Mouse (Mus musculus) layer of hippocampus, adult 6 months (tissue): ENCODE measurements around the gene Gm14190. TPM values are rescaled to one million over a fixed set of nuclear protein-coding genes. Genes with fewer than 3 reads are reported as not detected.

Source experiments
- long read RNA-seq, 2 experiments: library from polyadenylated mRNA; unstranded; transcript quantifications; one replicate each; pipeline ENCODE4 v2.0.0; 2019 to 2020
- polyA plus RNA-seq: library from polyadenylated mRNA; unstranded; fragments of <200 nt; fragmentation: Nextera tagmentation; gene quantifications from 2 replicates; pipeline ENCODE4 v1.2.3, GENCODE M21; 2021

Gene Gm14190
- not detected in 2 replicates for polyA plus RNA-seq
- long read RNA-seq, experiment 1 = 0 reads
- long read RNA-seq, experiment 2 = 0 reads

GRCm38 (mm10) chr11:99690463-99690862, at the start of gene Gm14190:
Gene Gm14190 (minus strand): TSS chr11:99690740.

GRCm38 (mm10) chr11:99734190-99734589, 43.6 kb upstream of the Gm14190 start, which contains the start of gene Gm14180:
Gene Gm14180 (minus strand): TSS chr11:99734290.

GRCm38 (mm10) chr11:99665860-99666259, 24.7 kb downstream of the Gm14190 start, which contains the start of gene Krtap4-6:
Gene Krtap4-6 (minus strand): TSS chr11:99665960.

GRCm38 (mm10) chr11:99658467-99659010, 32.0 kb downstream of the Gm14190 start, which contains the start of gene Gm11563:
Gene Gm11563 (minus strand): TSS chr11:99658960.

GRCm38 (mm10) chr11:99650136-99650535, 40.4 kb downstream of the Gm14190 start, which contains the start of gene Gm11555:
Gene Gm11555 (minus strand): TSS chr11:99650236.

GRCm38 (mm10) chr11:99643635-99644139, 46.9 kb downstream of the Gm14190 start, which contains the start of gene Krtap4-7:
Gene Krtap4-7 (minus strand): TSS chr11:99644089.

Other genes with a start within 250 kb of the Gm14190 start
- 0.97 TPM in 1 of 2 replicates, not detected in the other for gene Krt23, start 197.6 kb downstream of the Gm14190 start, polyA plus RNA-seq
- not detected in 2 replicates for gene Krt39, start 169.4 kb downstream of the Gm14190 start, polyA plus RNA-seq
- not detected in 2 replicates for gene Krt40, start 147.6 kb downstream of the Gm14190 start, polyA plus RNA-seq
- not detected in 2 replicates for gene Krtap3-3, start 139.9 kb downstream of the Gm14190 start, polyA plus RNA-seq
- not detected in 2 replicates for gene Krtap3-2, start 133.9 kb downstream of the Gm14190 start, polyA plus RNA-seq
- not detected in 2 replicates for gene Gm11939, start 131.3 kb downstream of the Gm14190 start, polyA plus RNA-seq
- gene Krtap3-1, start 124.1 kb downstream of the Gm14190 start, polyA plus RNA-seq = not detected in 2 replicates
- not detected in 2 replicates for gene Krtap1-5, start 109.7 kb downstream of the Gm14190 start, polyA plus RNA-seq
- not detected in 2 replicates for gene Krtap1-4, start 107.1 kb downstream of the Gm14190 start, polyA plus RNA-seq
- not detected in 2 replicates for gene Krtap1-3, start 99.4 kb downstream of the Gm14190 start, polyA plus RNA-seq
- gene Krtap9-3, start 92.6 kb downstream of the Gm14190 start, polyA plus RNA-seq = not detected in 2 replicates
- gene Gm11938, start 87.4 kb downstream of the Gm14190 start, polyA plus RNA-seq = not detected in 2 replicates
- gene Gm11937, start 80.6 kb downstream of the Gm14190 start, polyA plus RNA-seq = not detected in 2 replicates
- gene Krtap2-4, start 75.9 kb downstream of the Gm14190 start, polyA plus RNA-seq = not detected in 2 replicates
- gene Gm11562, start 70.3 kb downstream of the Gm14190 start, polyA plus RNA-seq = not detected in 2 replicates
- not detected in 2 replicates for gene Krtap4-1, start 62.5 kb downstream of the Gm14190 start, polyA plus RNA-seq
- gene Krtap4-2, start 55.7 kb downstream of the Gm14190 start, polyA plus RNA-seq = not detected in 2 replicates
- not detected in 2 replicates for gene Krtap4-7, start 46.7 kb downstream of the Gm14190 start, polyA plus RNA-seq
- gene Gm11555, start 40.5 kb downstream of the Gm14190 start, polyA plus RNA-seq = not detected in 2 replicates
- not detected in 2 replicates for gene Gm11563, start 31.8 kb downstream of the Gm14190 start, polyA plus RNA-seq
- gene Krtap4-6, start 24.8 kb downstream of the Gm14190 start, polyA plus RNA-seq = not detected in 2 replicates
- not detected in 2 replicates for gene Gm14180, start 43.5 kb upstream of the Gm14190 start, polyA plus RNA-seq
- not detected in 2 replicates for gene Gm11595, start 82.2 kb upstream of the Gm14190 start, polyA plus RNA-seq
- not detected in 2 replicates for gene Krtap4-8, start 90.0 kb upstream of the Gm14190 start, polyA plus RNA-seq
- gene Krtap4-9, start 94.5 kb upstream of the Gm14190 start, polyA plus RNA-seq = not detected in 2 replicates
- not detected in 2 replicates for gene Gm11596, start 102.7 kb upstream of the Gm14190 start, polyA plus RNA-seq
- not detected in 2 replicates for gene Gm11569, start 108.2 kb upstream of the Gm14190 start, polyA plus RNA-seq
- not detected in 2 replicates for gene Gm11554, start 113.7 kb upstream of the Gm14190 start, polyA plus RNA-seq
- gene Krtap4-13, start 119.2 kb upstream of the Gm14190 start, polyA plus RNA-seq = not detected in 2 replicates
- not detected in 2 replicates for gene Gm11564, start 124.9 kb upstream of the Gm14190 start, polyA plus RNA-seq
- not detected in 2 replicates for gene 2300003K06Rik, start 147.3 kb upstream of the Gm14190 start, polyA plus RNA-seq
- gene Krtap4-16, start 160.9 kb upstream of the Gm14190 start, polyA plus RNA-seq = not detected in 2 replicates
- gene Gm11568, start 167.2 kb upstream of the Gm14190 start, polyA plus RNA-seq = not detected in 2 replicates
- not detected in 2 replicates for gene Gm11559, start 173.7 kb upstream of the Gm14190 start, polyA plus RNA-seq
- gene Krtap9-1, start 182.6 kb upstream of the Gm14190 start, polyA plus RNA-seq = not detected in 2 replicates
- not detected in 2 replicates for gene Gm11567, start 188.4 kb upstream of the Gm14190 start, polyA plus RNA-seq
- not detected in 2 replicates for gene Krtap31-1, start 217.2 kb upstream of the Gm14190 start, polyA plus RNA-seq
- gene Gm11565, start 224.0 kb upstream of the Gm14190 start, polyA plus RNA-seq = not detected in 2 replicates
- not detected in 2 replicates for gene Krtap31-2, start 245.6 kb upstream of the Gm14190 start, polyA plus RNA-seq